Mouse (Mus musculus): ENCODE measurements around the gene Ifna7.
"Not testable (repeated sequence)": the region's sequence is repeated elsewhere in the genome, so short reads cannot be mapped to it uniquely, and the experiment has no call there.

Gene Ifna7

GRCm38 (mm10) chr4:88830523-88830922 lies 14.5 kb downstream of the Ifna7 start:
- in situ Hi-C loops (cut with MboI; ENCODE audit: low pct_unique_long_range_greater_than_20kb in 1 of 2, low sequenced_read_pairs in 2 of 2, unreplicated experiment in 1 of 2) = no loop called here

- in situ Hi-C loops (cut with MboI; ENCODE audit: low pct_unique_long_range_greater_than_20kb in 1 of 2, low sequenced_read_pairs in 2 of 2, unreplicated experiment in 1 of 2) = not testable (repeated sequence)
Observed at GRCm38 (mm10) chr4:88835225-88835624, 19.2 kb downstream of the Ifna7 start, which contains the start of gene Ifna5. Ifna5 (plus strand) TSS chr4:88835525.

DNA sequence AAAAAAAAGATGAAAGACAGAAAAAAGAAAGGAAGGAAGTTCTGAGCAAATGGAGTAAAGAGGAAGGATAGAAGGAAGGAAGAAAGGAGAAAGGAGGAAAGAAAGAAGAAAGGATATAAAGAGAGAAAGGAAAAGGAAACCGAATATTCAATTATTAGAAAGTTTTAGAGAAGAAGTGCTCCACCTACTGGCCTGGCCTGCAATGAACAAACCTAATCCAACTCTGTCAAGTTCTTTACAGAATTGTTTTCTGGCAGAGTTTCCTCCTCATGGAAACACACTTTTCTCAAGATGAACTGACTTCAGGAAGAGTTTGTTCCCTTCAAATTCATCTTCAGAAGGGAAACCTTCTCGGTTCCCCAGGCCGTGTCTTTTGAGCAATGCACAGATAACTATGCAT lies 22.8 kb downstream of the Ifna7 start:
- in situ Hi-C loops (cut with MboI; ENCODE audit: low pct_unique_long_range_greater_than_20kb in 1 of 2, low sequenced_read_pairs in 2 of 2, unreplicated experiment in 1 of 2) = no loop called here

- in situ Hi-C loops (cut with MboI; ENCODE audit: low pct_unique_long_range_greater_than_20kb in 1 of 2, low sequenced_read_pairs in 2 of 2, unreplicated experiment in 1 of 2) = no loop called here
Observed at GRCm38 (mm10) chr4:88840058-88840457, 24.0 kb downstream of the Ifna7 start.

- in situ Hi-C loops (cut with MboI; ENCODE audit: low pct_unique_long_range_greater_than_20kb in 1 of 2, low sequenced_read_pairs in 2 of 2, unreplicated experiment in 1 of 2) = no loop called here
Observed at GRCm38 (mm10) chr4:88841438-88841911, 25.4 kb downstream of the Ifna7 start, which contains the start of gene Ifna4. Ifna4 (plus strand) TSS chr4:88841861.

GRCm38 (mm10) chr4:88845334-88845733 lies 29.3 kb downstream of the Ifna7 start:
- in situ Hi-C loops (cut with MboI; ENCODE audit: low pct_unique_long_range_greater_than_20kb in 1 of 2, low sequenced_read_pairs in 2 of 2, unreplicated experiment in 1 of 2) = no loop called here

DNA sequence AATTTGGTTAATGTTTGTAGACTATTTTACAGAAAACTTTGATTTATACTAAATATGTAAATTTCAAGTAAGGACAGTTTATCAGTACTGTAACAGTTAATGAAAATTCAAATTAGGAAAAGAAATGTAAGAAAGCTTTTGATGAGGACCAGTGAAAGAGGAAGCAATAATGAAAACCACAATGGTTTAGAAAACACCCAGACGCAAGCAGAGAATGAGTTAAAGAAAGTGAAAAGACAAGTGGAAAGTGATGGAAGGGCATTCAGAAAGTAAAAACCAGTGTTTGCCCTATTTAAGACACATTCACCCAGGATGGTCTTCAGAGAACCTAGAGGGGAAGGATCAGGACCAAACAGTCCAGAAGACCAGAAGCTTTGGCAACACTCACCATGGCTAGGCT lies 33.7 kb downstream of the Ifna7 start, which contains the start of gene Ifna1:
Gene Ifna1, plus strand, starts transcription at position 390 of the 400 bp plus-strand sequence.
- in situ Hi-C loops (cut with MboI; ENCODE audit: low pct_unique_long_range_greater_than_20kb in 1 of 2, low sequenced_read_pairs in 2 of 2, unreplicated experiment in 1 of 2) = no loop called here

- in situ Hi-C loops (cut with MboI; ENCODE audit: low pct_unique_long_range_greater_than_20kb in 1 of 2, low sequenced_read_pairs in 2 of 2, unreplicated experiment in 1 of 2) = no loop called here
Observed at GRCm38 (mm10) chr4:88851026-88851763, 35.2 kb downstream of the Ifna7 start.

DNA sequence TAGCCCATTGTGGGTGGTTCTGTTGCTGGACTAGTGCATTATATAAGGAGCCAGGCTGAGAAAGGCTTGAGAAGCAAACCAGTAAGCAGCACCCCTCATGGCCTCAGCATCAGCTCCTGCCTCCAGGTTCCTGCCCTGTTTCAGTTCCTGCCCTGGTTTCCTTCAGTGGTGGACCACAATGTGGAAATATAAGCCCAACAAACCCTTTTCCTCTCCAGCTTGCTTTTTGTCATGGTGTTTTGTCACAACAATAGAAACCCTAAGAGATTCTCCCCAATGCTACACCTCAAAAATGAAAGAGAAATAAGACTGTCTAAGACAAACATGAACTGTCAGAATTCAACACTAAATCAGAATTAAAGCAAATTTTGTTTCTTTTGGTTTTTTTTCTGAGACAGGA lies 43.2 kb downstream of the Ifna7 start:
- in situ Hi-C loops (cut with MboI; ENCODE audit: low pct_unique_long_range_greater_than_20kb in 1 of 2, low sequenced_read_pairs in 2 of 2, unreplicated experiment in 1 of 2) = no loop called here

DNA sequence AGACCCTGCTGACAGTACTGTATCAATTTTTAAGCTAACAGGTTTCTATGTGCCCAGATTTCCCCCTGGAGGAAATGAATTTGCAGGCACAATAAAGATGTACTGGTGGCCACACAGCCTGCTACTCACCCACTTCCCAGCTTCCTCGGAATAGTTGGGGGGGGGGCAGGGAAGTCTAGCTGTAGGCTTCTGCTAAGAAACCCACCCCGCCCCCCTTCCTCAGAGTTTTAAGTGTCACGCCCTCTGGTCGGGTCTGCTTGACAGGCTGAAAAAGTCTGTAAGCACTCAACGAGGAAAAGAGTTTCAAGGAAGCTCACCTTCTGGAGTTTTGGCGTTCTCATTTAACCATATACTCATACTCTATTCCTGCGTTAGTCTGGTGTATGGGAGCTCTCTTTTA lies 47.3 kb downstream of the Ifna7 start:
- in situ Hi-C loops (cut with MboI; ENCODE audit: low pct_unique_long_range_greater_than_20kb in 1 of 2, low sequenced_read_pairs in 2 of 2, unreplicated experiment in 1 of 2) = no loop called here

- in situ Hi-C loops (cut with MboI; ENCODE audit: low pct_unique_long_range_greater_than_20kb in 1 of 2, low sequenced_read_pairs in 2 of 2, unreplicated experiment in 1 of 2) = no loop called here
Observed at GRCm38 (mm10) chr4:88864599-88864998, 48.6 kb downstream of the Ifna7 start.

GRCm38 (mm10) chr4:88865011-88865569 lies 49.1 kb downstream of the Ifna7 start:
- in situ Hi-C loops (cut with MboI; ENCODE audit: low pct_unique_long_range_greater_than_20kb in 1 of 2, low sequenced_read_pairs in 2 of 2, unreplicated experiment in 1 of 2) = no loop called here

Data from mouse embryonic stem cell (cell line).